Mouse (Mus musculus) ES-E14 (cell line): ENCODE measurements around the gene Znhit3.

Experiments
- CHD2 ChIP-seq: IDR thresholded peaks from 2 replicates; pipeline ENCODE4 v1.6.1; 2014; ENCODE audit warnings: mild to moderate bottlenecking, low read depth, low read length, inconsistent platforms
- HCFC1 ChIP-seq: IDR thresholded peaks from 2 replicates; pipeline ENCODE4 v1.6.1; 2012; ENCODE audit warnings: low read length, inconsistent platforms, borderline replicate concordance; ENCODE audit not compliant: insufficient read depth
- MAFK ChIP-seq: IDR thresholded peaks from 2 replicates; pipeline ENCODE4 v1.6.1; 2014; ENCODE audit warnings: mild to moderate bottlenecking, low read depth, low read length, inconsistent platforms; ENCODE audit not compliant: insufficient read depth
- ZC3H11A ChIP-seq: IDR thresholded peaks from 2 replicates; pipeline ENCODE4 v1.6.1; 2012; ENCODE audit warnings: low read depth, mild to moderate bottlenecking, inconsistent platforms, low read length, borderline replicate concordance
- ZNF384 ChIP-seq: IDR thresholded peaks from 2 replicates; pipeline ENCODE4 v1.6.1; 2012; ENCODE audit warnings: low read depth, low read length, inconsistent platforms

- TF ChIP-seq MAFK: no peak
- no peak for TF ChIP-seq CHD2
- no peak for TF ChIP-seq ZC3H11A
- no peak for TF ChIP-seq HCFC1
- TF ChIP-seq ZNF384: no peak
Observed at GRCm38 (mm10) chr11:84908480-84908879, 7.7 kb downstream of the Znhit3 start.
